Mouse (Mus musculus) CH12.LX (cell line): Measurements from ENCODE around the gene Krtap8-1. TPM values are rescaled to one million over a fixed set of nuclear protein-coding genes. Genes with fewer than 3 reads are reported as not detected.

ENCODE experiments used
- DNase-seq: peaks from one replicate; pipeline ENCODE4 v3.0.0-alpha.2; 2013; ENCODE audit errors: extremely low read depth
- H3K27ac ChIP-seq: 2 replicates; pipeline ENCODE4 v1.5.1; 2012; ENCODE audit warnings: low read depth, mild to moderate bottlenecking, control low read depth, moderate library complexity; ENCODE audit not compliant: insufficient read depth
- H3K27me3 ChIP-seq: replicated peaks from 2 replicates; pipeline ENCODE3; 2012; ENCODE audit warnings: inconsistent platforms
- H3K36me3 ChIP-seq, 2 experiments: replicated peaks in 1 of 2; 2 replicates each; pipeline versions ENCODE3 to v1.6.1; 2012; ENCODE audit warnings: inconsistent platforms in 1 of 2, low read length in 1 of 2, mild to moderate bottlenecking in 1 of 2, mixed read lengths in 1 of 2, moderate library complexity in 1 of 2; ENCODE audit not compliant: control insufficient read depth in 1 of 2, insufficient read depth in 1 of 2
- H3K4me1 ChIP-seq, 2 experiments: 2 replicates each; pipeline ENCODE4 v1.6.1; 2012; ENCODE audit warnings: inconsistent platforms in 1 of 2, moderate library complexity in 1 of 2; ENCODE audit not compliant: insufficient read depth in 2 of 2, control insufficient read depth in 1 of 2
- H3K4me2 ChIP-seq: 2 replicates; pipeline ENCODE4 v1.6.1; 2012; ENCODE audit warnings: low read depth, mild to moderate bottlenecking, control low read depth; ENCODE audit not compliant: poor library complexity, insufficient read depth, severe bottlenecking
- H3K4me3 ChIP-seq, 3 experiments: fragments of 150-350 bp in 1 of 3; sonication (generic) in 1 of 3; replicated peaks in 1 of 3; 2 replicates each; pipeline versions ENCODE3 to v1.5.1; 2011 to 2012; ENCODE audit warnings: low read depth in 2 of 3, low read length in 2 of 3, mild to moderate bottlenecking in 2 of 3, moderate library complexity in 2 of 3, control low read depth in 1 of 3, improper control_type of control experiment in 1 of 3, inconsistent platforms in 1 of 3, mixed read lengths in 1 of 3; ENCODE audit not compliant: poor library complexity in 1 of 3
- H3K79me2 ChIP-seq: replicated peaks from 2 replicates; pipeline ENCODE4 v1.6.1; 2012; ENCODE audit warnings: mild to moderate bottlenecking, moderate library complexity; ENCODE audit not compliant: control insufficient read depth, poor library complexity, insufficient read depth, severe bottlenecking; ENCODE audit errors: extremely low read depth
- H3K9ac ChIP-seq: 2 replicates; pipeline ENCODE4 v1.6.1; 2012; ENCODE audit warnings: low read depth, mild to moderate bottlenecking, control low read depth, moderate library complexity; ENCODE audit not compliant: insufficient read depth
- H3K9me3 ChIP-seq: replicated peaks from 2 replicates; pipeline ENCODE3; 2012; ENCODE audit warnings: low read length, inconsistent platforms, mixed read lengths
- CHD2 ChIP-seq: IDR thresholded peaks from 2 replicates; pipeline ENCODE4 v1.6.1; 2011; ENCODE audit warnings: low read length, improper control_type of control experiment
- CTCF ChIP-seq, 2 experiments: IDR thresholded peaks in 1 of 2; conservative IDR thresholded peaks in 1 of 2; 2 replicates each; pipeline ENCODE4 v1.5.1; 2011 to 2012; ENCODE audit warnings: low read depth in 2 of 2, low read length in 2 of 2, improper control_type of control experiment in 1 of 2, inconsistent platforms in 1 of 2, mild to moderate bottlenecking in 1 of 2, moderate library complexity in 1 of 2
- GABPA ChIP-seq: IDR thresholded peaks from 2 replicates; pipeline ENCODE4 v1.6.1; 2012; ENCODE audit warnings: low read depth, low read length, improper control_type of control experiment, inconsistent platforms; ENCODE audit not compliant: insufficient replicate concordance
- KAT2A ChIP-seq: IDR thresholded peaks from 2 replicates; pipeline ENCODE4 v1.6.1; 2012; ENCODE audit warnings: low read length, improper control_type of control experiment, inconsistent platforms; ENCODE audit not compliant: insufficient replicate concordance
- MEF2A ChIP-seq: IDR thresholded peaks from 2 replicates; pipeline ENCODE4 v1.6.1; 2014; ENCODE audit warnings: low read depth, mild to moderate bottlenecking, inconsistent platforms, low read length, improper control_type of control experiment, borderline replicate concordance
- MXI1 ChIP-seq: IDR thresholded peaks from 2 replicates; pipeline ENCODE4 v1.6.1; 2011; ENCODE audit warnings: mild to moderate bottlenecking, low read depth, low read length, improper control_type of control experiment
- MYC ChIP-seq: IDR thresholded peaks from 2 replicates; pipeline ENCODE4 v1.6.1; 2011; ENCODE audit warnings: low read depth, mild to moderate bottlenecking, improper control_type of control experiment, low read length
- PAX5 ChIP-seq: IDR thresholded peaks from 2 replicates; pipeline ENCODE4 v1.6.1; 2012; ENCODE audit warnings: low read length, inconsistent platforms, mixed read lengths
- RAD21 ChIP-seq: IDR thresholded peaks from 2 replicates; pipeline ENCODE4 v1.6.1; 2011; ENCODE audit warnings: low read depth, mild to moderate bottlenecking, low read length, improper control_type of control experiment, moderate library complexity
- TBP ChIP-seq: conservative IDR thresholded peaks from 2 replicates; pipeline ENCODE4 v1.6.1; 2011; ENCODE audit warnings: low read depth, low read length, improper control_type of control experiment
- dilution Hi-C: fragments of 300-500 bp; cut with MboI; formaldehyde crosslinking; loops from 2 replicates; pipeline ENCODE4 v1.14.3; 2020; ENCODE audit warnings: low sequenced_read_pairs; ENCODE audit not compliant: extremely low pct_unique_long_range_greater_than_20kb, extremely low pct_ligation_motif_present
- in situ Hi-C: fragments of 300-500 bp; cut with MboI; formaldehyde crosslinking; loops from 3 replicates; pipeline ENCODE4 v1.14.3; 2019; ENCODE audit warnings: low sequenced_read_pairs, low pct_ligation_motif_present, low pct_unique_long_range_greater_than_20kb, mixed read lengths
- polyA plus RNA-seq: library from polyadenylated mRNA; unstranded; fragments of >175 nt; gene quantifications from 2 replicates; pipeline ENCODE4 v1.2.1, GENCODE M21; 2012; ENCODE audit warnings: low read depth; ENCODE audit not compliant: insufficient read length
- total RNA-seq, 2 experiments: library from RNA; depleted of rRNA; stranded (reverse); fragments of 300-350 nt in 1 of 2; fragments of >200 nt in 1 of 2; gene quantifications; 2 replicates each; pipeline ENCODE4 v1.2.3; 2012 to 2014

The Krtap8-1 gene
- total and polyA plus RNA-seq, 3 experiments, result not detected

DNA sequence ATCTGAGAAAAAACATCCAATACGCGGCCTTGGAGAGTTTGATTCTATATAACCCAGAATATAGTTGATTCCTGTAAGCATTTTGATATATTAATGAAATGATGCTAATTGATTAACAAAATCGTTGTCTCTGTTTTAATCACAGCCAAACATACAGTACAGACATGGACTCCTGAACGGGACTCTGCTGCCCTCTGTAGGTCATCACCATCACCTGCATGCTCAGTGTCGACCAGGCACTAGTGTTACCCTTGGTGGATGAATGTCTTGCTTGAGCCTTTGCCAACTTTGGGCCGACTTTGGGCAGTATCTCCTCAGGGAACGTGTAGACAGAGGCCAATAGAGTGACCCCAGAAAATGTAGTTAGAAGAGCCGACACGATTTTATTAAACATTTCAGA lies 29.9 kb upstream of the Krtap8-1 start:
- no peaks in the 10 kb centered on the region for H3K27me3 ChIP-seq
- no peak overlapping the region for H3K9ac ChIP-seq
- DNase-seq, result no peak
- H3K9me3 ChIP-seq, result peaks cover 81% of the 10 kb centered on the region
- H3K36me3 ChIP-seq, result no peaks in the 10 kb centered on the region
- H3K4me2 ChIP-seq, result no peak overlapping the region
- in situ Hi-C loops, result no loop called here
- H3K27ac ChIP-seq, result no peak overlapping the region
- H3K4me1 ChIP-seq, result no peaks in the 10 kb centered on the region
- dilution Hi-C loops, result no loop called here
- no peak overlapping the region for H3K4me3 ChIP-seq
- no peaks in the 10 kb centered on the region for H3K79me2 ChIP-seq
- TF ChIP-seq KAT2A (no peak), CTCF (conservative IDR thresholded peaks at IDR 0.05 in 1 of 2, IDR thresholded peaks at IDR 0.05 in 1 of 2; ENCODE audit: low read depth in 2 of 2, low read length in 2 of 2) (peak in 1 of 2 experiments; percentile 13; a peak in 1 of 4 replicates), MYC (no peak)
- TF ChIP-seq, all 38 proteins: peak for 1

- H3K9me3 ChIP-seq, result peaks cover 74% of the 10 kb centered on the region
- in situ Hi-C loops (no loop called here), dilution Hi-C loops (no loop called here)
- no peaks in the 10 kb centered on the region for H3K27me3 ChIP-seq
- H3K36me3 ChIP-seq, result no peaks in the 10 kb centered on the region
- no peaks in the 10 kb centered on the region for H3K79me2 ChIP-seq
- TF ChIP-seq MXI1 (no peak), GABPA (no peak), MEF2A (no peak), RAD21 (no peak)
- H3K27ac ChIP-seq, result no peak overlapping the region
- H3K4me2 ChIP-seq, result no peak overlapping the region
- no peak overlapping the region for H3K9ac ChIP-seq
- DNase-seq, result no peak
- H3K4me3 ChIP-seq, result no peak overlapping the region
- no peaks in the 10 kb centered on the region for H3K4me1 ChIP-seq
Measured at GRCm38 (mm10) chr16:89513431-89513830, 25.7 kb upstream of the Krtap8-1 start.

- TF ChIP-seq PAX5 (no peak), TBP (no peak), CHD2 (no peak), GABPA (no peak)
- no peaks in the 10 kb centered on the region for H3K4me1 ChIP-seq
- DNase-seq, result no peak
- peaks cover 73% of the 10 kb centered on the region for H3K9me3 ChIP-seq
- H3K27me3 ChIP-seq, result no peaks in the 10 kb centered on the region
- dilution Hi-C loops, result no loop called here
- H3K4me3 ChIP-seq, result no peak within 1 kb of the TSS
- H3K36me3 ChIP-seq, result no peaks in the 10 kb centered on the region
- H3K79me2 ChIP-seq, result no peaks in the 10 kb centered on the region
- in situ Hi-C loops, result no loop called here
- H3K27ac ChIP-seq, result no peak within 1 kb of the TSS
- no peak within 1 kb of the TSS for H3K4me2 ChIP-seq
- H3K9ac ChIP-seq, result no peak within 1 kb of the TSS
Measured at GRCm38 (mm10) chr16:89508223-89508622, 20.5 kb upstream of the Krtap8-1 start, which contains the start of gene Krtap7-1. Gene Krtap7-1 (minus strand): TSS chr16:89508323.
